Mouse (Mus musculus) spleen, adult 2 months (tissue): ENCODE results near the gene Prr14l.

Source experiments
- CTCF ChIP-seq: fragments of 200-500 bp; IDR thresholded peaks from 2 replicates; pipeline ENCODE4 v1.5.1; 2011; ENCODE audit warnings: mild to moderate bottlenecking, inconsistent platforms; ENCODE audit not compliant: insufficient read depth, insufficient read length, insufficient replicate concordance; ENCODE audit errors: extremely low read depth
- POLR2A ChIP-seq: fragments of 200-500 bp; IDR thresholded peaks from 2 replicates; pipeline ENCODE4 v1.6.1; 2011; ENCODE audit warnings: low read depth, low read length, inconsistent platforms

GRCm38 (mm10) chr5:32742149-32742548 is 111.9 kb downstream of the Prr14l start:
- TF ChIP-seq CTCF (peak; percentile 22; the same call in 1 of the 2 replicates), POLR2A (no peak)
